8 mouse cellular contexts compared by ENCODE assay signal in the genomic region with DNA sequence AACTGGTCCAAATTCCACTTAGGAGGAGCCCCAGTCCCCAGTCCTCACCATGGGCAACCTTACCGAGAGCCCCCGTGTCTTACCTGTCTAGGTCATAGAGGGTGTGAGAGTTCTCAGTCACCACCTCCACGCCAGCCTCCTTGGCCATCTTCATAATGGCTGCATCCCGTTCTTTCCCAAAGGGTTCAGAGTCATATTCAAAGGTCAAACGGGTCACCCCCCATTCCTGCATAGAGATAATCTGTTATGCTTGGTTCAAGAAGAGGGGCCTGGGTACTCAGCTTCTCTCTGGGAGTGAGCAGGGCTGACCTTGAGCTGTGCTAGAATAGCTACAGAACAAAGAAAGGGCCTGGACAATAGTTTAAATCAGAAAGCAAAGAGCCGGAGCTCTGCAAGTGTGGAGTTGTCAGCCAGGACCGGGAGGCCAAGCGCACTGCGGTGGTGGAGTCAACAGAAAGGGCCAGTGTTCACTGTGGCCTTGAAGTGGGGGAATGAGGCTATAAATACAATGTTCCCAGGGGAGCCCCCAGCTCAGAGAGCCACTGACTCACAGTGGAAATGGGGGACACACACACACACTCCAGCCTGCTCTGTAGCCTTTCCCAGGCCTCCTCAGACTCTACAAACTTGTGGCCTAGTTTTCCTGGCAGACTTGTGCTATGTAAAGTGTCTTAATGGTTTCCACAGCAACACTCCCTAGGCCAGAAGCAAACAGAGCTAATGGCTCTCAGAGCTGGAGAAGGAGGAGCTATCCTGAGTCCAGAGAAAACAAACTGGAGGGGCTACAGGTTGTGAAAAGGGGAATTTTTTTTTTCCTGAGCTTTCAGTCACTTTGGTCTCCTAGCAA. TPM values are rescaled to one million over a fixed set of nuclear protein-coding genes. Genes with fewer than 3 reads are reported as not detected.
DNase-seq lines count a peak whose midpoint lies in the region; ATAC-seq lines count a peak whose summit lies in the region.

No protein-coding gene starts in this region.

- 75% methylated on average over 9 of the region's 9 CpGs for WGBS in embryonic facial prominence, embryonic 14.5 days
- WGBS in heart, embryonic 13.5 days: 67% methylated on average over 9 of the region's 9 CpGs
- WGBS in kidney, embryonic 16.5 days: 78% methylated on average over 9 of the region's 9 CpGs
- WGBS in midbrain, embryonic 12.5 days: 34% methylated on average over 9 of the region's 9 CpGs

- no peak overlapping the region for H3K9ac ChIP-seq in embryonic facial prominence, embryonic 14.5 days (ENCODE audit: low read depth, low read length)
- H3K9ac ChIP-seq in heart, embryonic 13.5 days: peak overlapping the region; percentile 60
- no peak overlapping the region for H3K9ac ChIP-seq in kidney, embryonic 16.5 days (replicated peaks; ENCODE audit: low read length)
- no peak overlapping the region; the same call in 1 of the 2 replicates for H3K9ac ChIP-seq in midbrain, embryonic 12.5 days (replicated peaks)

- H3K27me3 ChIP-seq in embryonic facial prominence, embryonic 14.5 days (replicated peaks; ENCODE audit: control insufficient read depth, insufficient read depth, low read length): no peaks in the 10 kb centered on the region
- H3K27me3 ChIP-seq in heart, embryonic 13.5 days (replicated peaks): no peaks in the 10 kb centered on the region
- no peaks in the 10 kb centered on the region for H3K27me3 ChIP-seq in kidney, embryonic 16.5 days (ENCODE audit: insufficient read depth, low read length)
- H3K27me3 ChIP-seq in midbrain, embryonic 12.5 days: no peaks in the 10 kb centered on the region

- ATAC-seq in embryonic facial prominence, embryonic 14.5 days (ENCODE audit: low read depth): peak; percentile 74
- no peak for ATAC-seq in heart, embryonic 13.5 days (ENCODE audit: extremely low read depth, insufficient number of reproducible peaks, low FRiP score, low TSS enrichment)
- ATAC-seq in kidney, embryonic 16.5 days (ENCODE audit: low FRiP score, low TSS enrichment): 0 out of 2 replicates have a peak, but pooled peaks have one; percentile 19
- ATAC-seq in midbrain, embryonic 12.5 days (ENCODE audit: low FRiP score, low read depth): peak; percentile 70
- no peak for ATAC-seq in inflammation-experienced regulatory T-cells, adult 6 months

- H3K4me2 ChIP-seq in embryonic facial prominence, embryonic 14.5 days (ENCODE audit: low read depth, low read length): 0 out of 2 replicates have a peak overlapping the region, but pooled peaks have one; percentile 10
- H3K4me2 ChIP-seq in heart, embryonic 13.5 days: peak overlapping the region; percentile 21; the same call in 1 of the 2 replicates
- no peak overlapping the region for H3K4me2 ChIP-seq in kidney, embryonic 16.5 days (replicated peaks; ENCODE audit: low read depth, low read length)
- H3K4me2 ChIP-seq in midbrain, embryonic 12.5 days (replicated peaks): peak overlapping the region; percentile 21

- H3K27ac ChIP-seq in embryonic facial prominence, embryonic 14.5 days (replicated peaks; ENCODE audit: low read depth, low read length): peak overlapping the region; percentile 87
- H3K27ac ChIP-seq in heart, embryonic 13.5 days (replicated peaks): peak overlapping the region; percentile 94
- H3K27ac ChIP-seq in kidney, embryonic 16.5 days (ENCODE audit: low read length): peak overlapping the region; percentile 43
- peak overlapping the region; percentile 86 for H3K27ac ChIP-seq in midbrain, embryonic 12.5 days (replicated peaks)

- peak; percentile 61 to 83 for DNase-seq in right cerebral cortex, postnatal 10 days (ENCODE audit: low spot score in 2 of 2)
- DNase-seq in right cerebral cortex, postnatal 36 days (ENCODE audit: low spot score in 2 of 2): no peak
- DNase-seq in embryonic facial prominence, embryonic 14.5 days (ENCODE audit: low spot score): peak; percentile 90
- no peak for DNase-seq in cerebellum, postnatal 4 days (ENCODE audit: low spot score in 2 of 2)

- H3K36me3 ChIP-seq in embryonic facial prominence, embryonic 14.5 days (ENCODE audit: control insufficient read depth, insufficient read depth, low read length): peaks cover 66% of the 10 kb centered on the region
- peaks cover 58% of the 10 kb centered on the region for H3K36me3 ChIP-seq in heart, embryonic 13.5 days
- peaks cover 58% of the 10 kb centered on the region for H3K36me3 ChIP-seq in kidney, embryonic 16.5 days (ENCODE audit: insufficient read depth, low read length)
- H3K36me3 ChIP-seq in midbrain, embryonic 12.5 days: peaks cover 44% of the 10 kb centered on the region

- peaks cover 38% of the 10 kb centered on the region; the same call in 1 of the 2 replicates for H3K4me1 ChIP-seq in embryonic facial prominence, embryonic 14.5 days (ENCODE audit: control insufficient read depth, insufficient read depth, low read length)
- H3K4me1 ChIP-seq in heart, embryonic 13.5 days: peaks cover 73% of the 10 kb centered on the region
- H3K4me1 ChIP-seq in kidney, embryonic 16.5 days (ENCODE audit: insufficient read depth, low read length): peaks cover 27% of the 10 kb centered on the region; the same call in 1 of the 2 replicates
- H3K4me1 ChIP-seq in midbrain, embryonic 12.5 days: peaks cover 57% of the 10 kb centered on the region

- H3K9me3 ChIP-seq in embryonic facial prominence, embryonic 14.5 days (ENCODE audit: control insufficient read depth, low read length): no peaks in the 10 kb centered on the region
- H3K9me3 ChIP-seq in heart, embryonic 13.5 days: no peaks in the 10 kb centered on the region
- no peaks in the 10 kb centered on the region for H3K9me3 ChIP-seq in kidney, embryonic 16.5 days (ENCODE audit: low read length)
- H3K9me3 ChIP-seq in midbrain, embryonic 12.5 days: no peaks in the 10 kb centered on the region

- no peak overlapping the region for H3K4me3 ChIP-seq in embryonic facial prominence, embryonic 14.5 days (ENCODE audit: low read depth, low read length)
- H3K4me3 ChIP-seq in heart, embryonic 13.5 days: no peak overlapping the region
- no peak overlapping the region for H3K4me3 ChIP-seq in kidney, embryonic 16.5 days (ENCODE audit: low read length)
- H3K4me3 ChIP-seq in midbrain, embryonic 12.5 days: no peak overlapping the region

RNA-seq across cellular contexts. Expression of a gene that starts 9.2 kb away (rescaled TPM):
- 26.6 and 27.1 TPM in 2 replicates for polyA plus RNA-seq in embryonic facial prominence, embryonic 14.5 days (2014; fragmentation: Nextera tagmentation; extraction: Ambion mirVana)
- polyA plus RNA-seq in heart, embryonic 13.5 days (2015; fragmentation: Nextera tagmentation; extraction: Ambion mirVana): 18.6 and 19.0 TPM in 2 replicates
- polyA plus RNA-seq in kidney, embryonic 16.5 days (2015; fragmentation: Nextera tagmentation; extraction: Ambion mirVana): 21.7 and 24.5 TPM in 2 replicates
- 36.1 and 37.7 TPM in 2 replicates for polyA plus RNA-seq in midbrain, embryonic 12.5 days (2016; fragmentation: Nextera tagmentation; extraction: Ambion mirVana)
- polyA plus RNA-seq in inflammation-experienced regulatory T-cells, adult 6 months (2017; shearing (Covaris generic)): 10 to 100 TPM in 1 of 3 experiments, 1 to 10 TPM in 2; 3.5 to 10.2 (median 6.9) TPM

RNA-seq across cellular contexts. Expression of a gene that starts 23.6 kb away (rescaled TPM):
- 17.6 and 18.1 TPM in 2 replicates for polyA plus RNA-seq in embryonic facial prominence, embryonic 14.5 days (2014; fragmentation: Nextera tagmentation; extraction: Ambion mirVana)
- polyA plus RNA-seq in heart, embryonic 13.5 days (2015; fragmentation: Nextera tagmentation; extraction: Ambion mirVana): 6.5 and 7.5 TPM in 2 replicates
- 28.9 and 30.4 TPM in 2 replicates for polyA plus RNA-seq in kidney, embryonic 16.5 days (2015; fragmentation: Nextera tagmentation; extraction: Ambion mirVana)
- 105 and 112 TPM in 2 replicates for polyA plus RNA-seq in midbrain, embryonic 12.5 days (2016; fragmentation: Nextera tagmentation; extraction: Ambion mirVana)
- under 1 TPM; 0.43 to 0.92 (median 0.82) TPM for polyA plus RNA-seq in inflammation-experienced regulatory T-cells, adult 6 months (2017; shearing (Covaris generic))

RNA-seq across cellular contexts. Expression of a gene that starts 35.7 kb away (rescaled TPM):
- 15.7 and 16.0 TPM in 2 replicates for polyA plus RNA-seq in embryonic facial prominence, embryonic 14.5 days (2014; fragmentation: Nextera tagmentation; extraction: Ambion mirVana)
- polyA plus RNA-seq in heart, embryonic 13.5 days (2015; fragmentation: Nextera tagmentation; extraction: Ambion mirVana): 7.7 and 8.9 TPM in 2 replicates
- 20.7 and 21.6 TPM in 2 replicates for polyA plus RNA-seq in kidney, embryonic 16.5 days (2015; fragmentation: Nextera tagmentation; extraction: Ambion mirVana)
- polyA plus RNA-seq in midbrain, embryonic 12.5 days (2016; fragmentation: Nextera tagmentation; extraction: Ambion mirVana): 9.3 TPM in 2 replicates
- 10 to 100 TPM; 35.1 to 53.1 (median 38.8) TPM for polyA plus RNA-seq in inflammation-experienced regulatory T-cells, adult 6 months (2017; shearing (Covaris generic))

RNA-seq across cellular contexts. Expression of a gene that starts 42.3 kb away (rescaled TPM):
- polyA plus RNA-seq in embryonic facial prominence, embryonic 14.5 days (2014; fragmentation: Nextera tagmentation; extraction: Ambion mirVana): 2.7 and 3.0 TPM in 2 replicates
- polyA plus RNA-seq in heart, embryonic 13.5 days (2015; fragmentation: Nextera tagmentation; extraction: Ambion mirVana): 0.62 and 1.2 TPM in 2 replicates
- 3.1 and 4.4 TPM in 2 replicates for polyA plus RNA-seq in kidney, embryonic 16.5 days (2015; fragmentation: Nextera tagmentation; extraction: Ambion mirVana)
- 7.4 TPM in 2 replicates for polyA plus RNA-seq in midbrain, embryonic 12.5 days (2016; fragmentation: Nextera tagmentation; extraction: Ambion mirVana)
- 1 to 10 TPM; 3.2 to 3.7 (median 3.7) TPM for polyA plus RNA-seq in inflammation-experienced regulatory T-cells, adult 6 months (2017; shearing (Covaris generic))

RNA-seq across cellular contexts. Expression of a gene that starts 50.0 kb away (rescaled TPM):
- 10.7 and 11.1 TPM in 2 replicates for polyA plus RNA-seq in embryonic facial prominence, embryonic 14.5 days (2014; fragmentation: Nextera tagmentation; extraction: Ambion mirVana)
- polyA plus RNA-seq in heart, embryonic 13.5 days (2015; fragmentation: Nextera tagmentation; extraction: Ambion mirVana): 1.8 and 2.3 TPM in 2 replicates
- 34.9 and 35.8 TPM in 2 replicates for polyA plus RNA-seq in kidney, embryonic 16.5 days (2015; fragmentation: Nextera tagmentation; extraction: Ambion mirVana)
- polyA plus RNA-seq in midbrain, embryonic 12.5 days (2016; fragmentation: Nextera tagmentation; extraction: Ambion mirVana): 4.7 and 7.4 TPM in 2 replicates
- 1 to 10 TPM in 1 of 3 experiments, under 1 TPM in 1, not detected in 1; 0.23 to 1.3 TPM for polyA plus RNA-seq in inflammation-experienced regulatory T-cells, adult 6 months (2017; shearing (Covaris generic))

Comparison
In these comparisons a context has a peak if more than half of its experiments do, and no peak if none do; other contexts are left out.
1. DNase-seq: peak in right cerebral cortex, postnatal 10 days (2 of 2) and embryonic facial prominence, embryonic 14.5 days (single experiment); none in right cerebral cortex, postnatal 36 days (0 of 2) and cerebellum, postnatal 4 days (0 of 2).
2. ATAC-seq: peak in embryonic facial prominence, embryonic 14.5 days (single experiment), kidney, embryonic 16.5 days (single experiment) and midbrain, embryonic 12.5 days (single experiment); none in heart, embryonic 13.5 days (single experiment) and inflammation-experienced regulatory T-cells, adult 6 months (single experiment).
3. H3K27ac ChIP-seq: peak in every context shown above with its lines; median percentile 94 in heart, embryonic 13.5 days; 87 in embryonic facial prominence, embryonic 14.5 days; 86 in midbrain, embryonic 12.5 days; 43 in kidney, embryonic 16.5 days.